Mouse (Mus musculus) neural tube, embryonic 14.5 days (tissue): Measurements from ENCODE around the gene Musk. TPM values are rescaled to one million over a fixed set of nuclear protein-coding genes. Genes with fewer than 3 reads are reported as not detected.

Experiments used
- ATAC-seq: fragments of 200-750 bp; cut with Nextera tagmentation; 2 replicates; pipeline ENCODE4 v1.8.0; 2017; ENCODE audit warnings: low read depth, mild to moderate bottlenecking, moderate TSS enrichment, moderate library complexity
- H3K27ac ChIP-seq: fragments of 300-500 bp; sonication (generic); 2 replicates; pipeline ENCODE4 v1.5.1; 2014; ENCODE audit warnings: low read depth, mild to moderate bottlenecking, control low read depth, low read length, moderate library complexity, mixed read lengths
- H3K27me3 ChIP-seq: fragments of 300-500 bp; sonication (generic); 2 replicates; pipeline ENCODE4 v1.6.1; 2014; ENCODE audit warnings: low read length; ENCODE audit not compliant: control insufficient read depth, insufficient read depth
- H3K36me3 ChIP-seq: fragments of 300-500 bp; sonication (generic); 2 replicates; pipeline ENCODE4 v1.6.1; 2014; ENCODE audit warnings: low read length, mixed read lengths; ENCODE audit not compliant: control insufficient read depth, insufficient read depth
- H3K4me1 ChIP-seq: fragments of 300-500 bp; sonication (generic); 2 replicates; pipeline ENCODE4 v1.6.1; 2014; ENCODE audit warnings: low read length; ENCODE audit not compliant: control insufficient read depth, insufficient read depth
- H3K4me2 ChIP-seq: fragments of 300-500 bp; sonication (generic); 2 replicates; pipeline ENCODE4 v1.6.1; 2014; ENCODE audit warnings: mild to moderate bottlenecking, low read depth, low read length, control low read depth
- H3K4me3 ChIP-seq: fragments of 300-500 bp; sonication (generic); 2 replicates; pipeline ENCODE4 v1.5.1; 2014; ENCODE audit warnings: low read depth, low read length, control low read depth, mixed read lengths
- H3K9ac ChIP-seq: fragments of 300-500 bp; sonication (generic); replicated peaks from 2 replicates; pipeline ENCODE4 v1.6.1; 2014; ENCODE audit warnings: low read depth, mild to moderate bottlenecking, control low read depth, low read length, mixed read lengths
- H3K9me3 ChIP-seq: fragments of 300-500 bp; sonication (generic); 2 replicates; pipeline ENCODE4 v1.6.1; 2016; ENCODE audit warnings: low read length; ENCODE audit not compliant: control insufficient read depth
- WGBS: fragments of 180-500 bp; shearing (Covaris S2); extraction: QIAGEN DNeasy Blood & Tissue Kit; methylation state at CpG from one replicate; pipeline ENCODE4 v1.1.7; 2014; 5-methylcytosine and 5-hydroxymethylcytosine counted together
- polyA plus RNA-seq: library from polyadenylated mRNA; unstranded; fragments of >200 nt; fragmentation: Nextera tagmentation; extraction: Ambion mirVana; gene quantifications from 2 replicates; pipeline ENCODE4 v1.2.1, GENCODE M21; 2014

Gene Musk
- polyA plus RNA-seq, 1 experiment from 2014 or later = 0.08 TPM

- no peak overlapping the region for H3K4me2 ChIP-seq
- no peaks in the 10 kb centered on the region for H3K27me3 ChIP-seq
- no peak overlapping the region for H3K27ac ChIP-seq
- H3K4me3 ChIP-seq = no peak overlapping the region
- H3K9me3 ChIP-seq = no peaks in the 10 kb centered on the region
- H3K36me3 ChIP-seq = no peaks in the 10 kb centered on the region
- H3K9ac ChIP-seq = no peak overlapping the region
- 90% methylated on average over 6 of the region's 6 CpGs for WGBS
- no peaks in the 10 kb centered on the region for H3K4me1 ChIP-seq
- ATAC-seq = no peak
These were observed 79.6 kb downstream of the Musk start for GRCm38 (mm10) chr4:58365321-58365720.

GRCm38 (mm10) chr4:58371106-58371505 is 85.3 kb downstream of the Musk start:
- Histone ChIP-seq H3K4me3 (no peak overlapping the region), H3K9me3 (no peaks in the 10 kb centered on the region), H3K4me2 (no peak overlapping the region), H3K27me3 (no peaks in the 10 kb centered on the region), H3K27ac (no peak overlapping the region), H3K4me1 (peaks cover 3% of the 10 kb centered on the region; the same call in 1 of the 2 replicates), H3K9ac (no peak overlapping the region), H3K36me3 (no peaks in the 10 kb centered on the region)
- WGBS = 82% methylated on average over 1 of the region's 1 CpGs
- no peak for ATAC-seq

- 77% methylated on average over 10 of the region's 10 CpGs for WGBS
- peaks cover 3% of the 10 kb centered on the region; the same call in 1 of the 2 replicates for H3K4me1 ChIP-seq
- no peaks in the 10 kb centered on the region for H3K36me3 ChIP-seq
- no peak for ATAC-seq
- no peak overlapping the region for H3K9ac ChIP-seq
- H3K27me3 ChIP-seq = no peaks in the 10 kb centered on the region
- H3K4me3 ChIP-seq = no peak overlapping the region
- no peaks in the 10 kb centered on the region for H3K9me3 ChIP-seq
- no peak overlapping the region for H3K4me2 ChIP-seq
- H3K27ac ChIP-seq = no peak overlapping the region
These were observed 87.8 kb downstream of the Musk start for GRCm38 (mm10) chr4:58373599-58373998.

GRCm38 (mm10) chr4:58374141-58374870 is 88.5 kb downstream of the Musk start:
- H3K4me1 ChIP-seq = peaks cover 3% of the 10 kb centered on the region; the same call in 1 of the 2 replicates
- ATAC-seq = peak; percentile 38; the same call in 1 of the 2 replicates
- WGBS = 78% methylated on average over 7 of the region's 7 CpGs
- H3K27ac ChIP-seq = no peak overlapping the region
- H3K9ac ChIP-seq = no peak overlapping the region
- H3K4me3 ChIP-seq = no peak overlapping the region
- no peaks in the 10 kb centered on the region for H3K27me3 ChIP-seq
- H3K36me3 ChIP-seq = no peaks in the 10 kb centered on the region
- H3K4me2 ChIP-seq = no peak overlapping the region
- H3K9me3 ChIP-seq = no peaks in the 10 kb centered on the region

GRCm38 (mm10) chr4:58379186-58379585 is 93.4 kb downstream of the Musk start:
- Histone ChIP-seq H3K9ac (no peak overlapping the region), H3K36me3 (no peaks in the 10 kb centered on the region), H3K4me2 (no peak overlapping the region), H3K4me1 (peaks cover 3% of the 10 kb centered on the region; the same call in 1 of the 2 replicates), H3K9me3 (no peaks in the 10 kb centered on the region), H3K27me3 (no peaks in the 10 kb centered on the region), H3K4me3 (no peak overlapping the region), H3K27ac (no peak overlapping the region)
- no peak for ATAC-seq
- 94% methylated on average over 4 of the region's 4 CpGs for WGBS

- 85% methylated on average over 12 of the region's 12 CpGs for WGBS
- Histone ChIP-seq H3K4me2 (no peak overlapping the region), H3K27me3 (no peaks in the 10 kb centered on the region), H3K27ac (no peak overlapping the region), H3K36me3 (no peaks in the 10 kb centered on the region), H3K4me1 (no peaks in the 10 kb centered on the region), H3K9ac (no peak overlapping the region), H3K9me3 (no peaks in the 10 kb centered on the region), H3K4me3 (no peak overlapping the region)
- ATAC-seq = no peak
These were observed 115.1 kb downstream of the Musk start for GRCm38 (mm10) chr4:58400861-58401341.

- Histone ChIP-seq H3K27ac (no peak overlapping the region), H3K4me2 (no peak overlapping the region), H3K9ac (no peak overlapping the region), H3K27me3 (no peaks in the 10 kb centered on the region), H3K4me3 (no peak overlapping the region), H3K9me3 (no peaks in the 10 kb centered on the region), H3K4me1 (no peaks in the 10 kb centered on the region), H3K36me3 (no peaks in the 10 kb centered on the region)
- 93% methylated on average over 4 of the region's 4 CpGs for WGBS
- ATAC-seq = no peak
These were observed 116.3 kb downstream of the Musk start for GRCm38 (mm10) chr4:58401973-58402501.

GRCm38 (mm10) chr4:58413188-58414185 is 127.7 kb downstream of the Musk start:
- ATAC-seq = no peak
- Histone ChIP-seq H3K9me3 (no peaks in the 10 kb centered on the region), H3K27me3 (no peaks in the 10 kb centered on the region), H3K36me3 (no peaks in the 10 kb centered on the region), H3K27ac (no peak overlapping the region), H3K4me1 (no peaks in the 10 kb centered on the region), H3K4me2 (no peak overlapping the region), H3K4me3 (no peak overlapping the region), H3K9ac (no peak overlapping the region)
- WGBS = 82% methylated on average over 13 of the region's 13 CpGs
